ENCODE assay signal across 9 mouse cellular contexts in the genomic region with DNA sequence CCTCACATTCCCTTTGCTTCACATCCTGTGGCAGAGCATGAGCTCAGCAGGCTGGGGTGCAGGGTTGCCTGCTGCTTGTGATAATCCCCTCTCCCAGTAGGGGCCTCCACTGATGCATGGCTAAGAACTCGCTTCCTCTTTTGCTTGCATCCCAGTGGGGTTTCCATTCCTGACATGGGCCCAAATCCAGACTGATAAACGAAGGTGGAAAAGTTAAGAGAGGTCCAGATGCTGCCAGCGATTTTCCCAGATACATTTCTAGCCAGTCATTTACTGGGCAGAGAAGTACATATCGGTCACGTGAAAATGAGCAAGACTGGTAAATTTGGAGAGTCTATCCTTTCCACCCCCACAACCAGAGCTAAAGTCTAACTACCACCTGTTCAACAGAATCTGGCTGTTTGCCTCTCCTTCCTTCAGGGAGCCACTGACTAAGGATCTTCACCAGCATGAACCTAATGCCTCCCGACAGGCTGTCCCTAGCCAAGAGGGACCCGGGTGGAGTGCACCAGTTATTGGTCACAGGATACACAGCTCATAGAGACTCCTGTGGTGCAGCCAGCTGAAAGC.
A peak's percentile ranks its signal among the peaks of the same experiment; 100 is the strongest.
DNase-seq lines count a peak whose midpoint lies in the region; ATAC-seq lines count a peak whose summit lies in the region.
"Had no signal": no experiment of that assay in that cellular context is flagged by ENCODE, and none has a peak within 500 bp of the region (broad histone marks: within the 10 kb centered on the region; RNA-seq: fewer than 3 reads in every experiment).

No protein-coding gene starts in this region.

- H3K4me1 ChIP-seq in intestine, embryonic 14.5 days (replicated peaks; ENCODE audit: control insufficient read depth, insufficient read depth, low read length): no peaks in the 10 kb centered on the region
- no peaks in the 10 kb centered on the region for H3K4me1 ChIP-seq in intestine, embryonic 16.5 days (ENCODE audit: control insufficient read depth, insufficient read depth, low read length)
- H3K4me1 ChIP-seq: liver, embryonic 15.5 days had no signal

- no peak overlapping the region for H3K4me3 ChIP-seq in intestine, embryonic 14.5 days (ENCODE audit: low read depth, low read length)
- no peak overlapping the region for H3K4me3 ChIP-seq in intestine, embryonic 16.5 days (ENCODE audit: low read length)
- H3K4me3 ChIP-seq: liver, embryonic 15.5 days had no signal

- intact Hi-C loops in heart, postnatal 36 days (cut with DNase I): no loop called here
- intact Hi-C loops in left cerebral cortex, postnatal 25 days (cut with DNase I): no loop called here

- H3K9ac ChIP-seq in intestine, embryonic 14.5 days (ENCODE audit: low read length): no peak overlapping the region
- no peak overlapping the region for H3K9ac ChIP-seq in intestine, embryonic 16.5 days (ENCODE audit: low read depth, low read length)
- H3K9ac ChIP-seq: liver, embryonic 15.5 days had no signal

- no peak overlapping the region for H3K27ac ChIP-seq in intestine, embryonic 14.5 days (ENCODE audit: low read depth)
- H3K27ac ChIP-seq in intestine, embryonic 16.5 days (ENCODE audit: low read length): no peak overlapping the region
- H3K27ac ChIP-seq: liver, embryonic 15.5 days had no signal

- H3K9me3 ChIP-seq in intestine, embryonic 14.5 days (ENCODE audit: control insufficient read depth, low read length): no peaks in the 10 kb centered on the region
- no peaks in the 10 kb centered on the region for H3K9me3 ChIP-seq in intestine, embryonic 16.5 days (ENCODE audit: control insufficient read depth, low read length)
- H3K9me3 ChIP-seq: liver, embryonic 15.5 days had no signal

- H3K36me3 ChIP-seq in intestine, embryonic 14.5 days (ENCODE audit: control insufficient read depth, insufficient read depth, low read length): no peaks in the 10 kb centered on the region
- H3K36me3 ChIP-seq in intestine, embryonic 16.5 days (ENCODE audit: control insufficient read depth, insufficient read depth, low read length): no peaks in the 10 kb centered on the region
- H3K36me3 ChIP-seq: liver, embryonic 15.5 days had no signal

- WGBS in intestine, embryonic 14.5 days: 45% methylated on average over 7 of the region's 7 CpGs
- WGBS in intestine, embryonic 16.5 days: 47% methylated on average over 7 of the region's 7 CpGs

- H3K4me2 ChIP-seq in intestine, embryonic 14.5 days (ENCODE audit: low read length): no peak overlapping the region
- no peak overlapping the region for H3K4me2 ChIP-seq in intestine, embryonic 16.5 days (ENCODE audit: low read depth, low read length)
- H3K4me2 ChIP-seq: liver, embryonic 15.5 days had no signal

- H3K27me3 ChIP-seq in intestine, embryonic 14.5 days (replicated peaks; ENCODE audit: control insufficient read depth, insufficient read depth, low read length): no peaks in the 10 kb centered on the region
- H3K27me3 ChIP-seq in intestine, embryonic 16.5 days (replicated peaks; ENCODE audit: control insufficient read depth, insufficient read depth, low read length): no peaks in the 10 kb centered on the region
- H3K27me3 ChIP-seq: liver, embryonic 15.5 days had no signal

- ATAC-seq in intestine, embryonic 14.5 days (replicated peaks; ENCODE audit: low FRiP score, low TSS enrichment, low read depth): no peak
- ATAC-seq in intestine, embryonic 16.5 days: no peak

- DNase-seq in intestine, embryonic 14.5 days (ENCODE audit: low spot score): peak; percentile 55
- DNase-seq in NIH3T3 (ENCODE audit: low read depth): peak; percentile 9
- peak; percentile 51 to 72 for DNase-seq in cerebellum, postnatal 4 days (ENCODE audit: low spot score in 2 of 2)
- DNase-seq in heart, postnatal 36 days: peak; percentile 5 to 9
- DNase-seq in left cerebral cortex, postnatal 25 days (ENCODE audit: low spot score in 2 of 2): peak; percentile 9 to 31
- DNase-seq in retina, postnatal 7 days (ENCODE audit: low read depth, low spot score): peak; percentile 13
- no peak for DNase-seq in T-cell, adult 2 months (ENCODE audit: low spot score)
